Mouse (Mus musculus): ENCODE results near the gene Cd300lf. TPM values are rescaled to one million over a fixed set of nuclear protein-coding genes. Genes with fewer than 3 reads are reported as not detected.

Cd300lf gene
- polyA plus RNA-seq, 1 experiment from 2014 or later = not detected

DNA sequence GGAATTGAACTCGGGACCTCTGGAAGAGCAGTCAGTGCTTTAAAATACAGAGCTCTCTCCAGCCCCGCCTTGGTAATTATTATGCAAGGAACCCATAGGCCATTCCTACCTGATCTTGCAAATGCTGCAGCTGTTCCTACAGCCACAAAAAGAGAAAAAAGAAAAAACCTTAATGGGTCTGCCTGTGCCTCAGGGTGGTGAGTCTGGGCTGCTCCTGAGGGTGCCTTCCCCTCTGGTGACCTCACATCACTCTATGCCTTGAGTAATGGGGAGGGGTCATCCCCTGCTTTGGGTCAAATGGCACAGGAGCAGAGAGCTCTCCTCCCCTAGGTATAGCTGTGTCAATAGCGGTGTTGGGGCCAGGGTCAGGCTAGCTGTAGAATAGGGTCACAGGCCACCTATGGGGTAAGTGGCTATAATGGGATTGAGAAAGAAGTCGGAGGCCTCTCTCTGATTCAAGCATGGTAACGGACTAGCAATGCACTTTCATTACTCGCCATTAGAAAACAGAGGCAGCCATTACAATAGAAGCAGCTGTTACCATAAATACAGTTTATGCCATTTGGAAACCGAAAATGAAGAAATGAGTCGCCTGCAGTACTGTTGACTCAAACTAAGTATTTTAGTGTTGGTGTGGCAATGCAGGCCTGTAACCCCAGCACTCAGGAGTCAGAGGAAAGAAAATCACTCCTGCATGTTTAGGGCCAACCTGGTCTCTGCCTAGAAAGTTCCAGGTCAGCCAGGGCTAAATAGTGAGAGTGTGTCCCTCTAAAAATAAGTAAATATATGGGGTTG is 28.8 kb downstream of the Cd300lf start:
- Histone ChIP-seq H3K4me2 (ENCODE audit: low read depth, low read length, severe bottlenecking) (no peak overlapping the region), H3K36me3 (ENCODE audit: control insufficient read depth, insufficient read depth, low read length) (no peaks in the 10 kb centered on the region), H3K9me3 (ENCODE audit: control insufficient read depth, low read length) (no peaks in the 10 kb centered on the region), H3K4me1 (replicated peaks; ENCODE audit: control insufficient read depth, insufficient read depth, low read length) (no peaks in the 10 kb centered on the region), H3K4me3 (ENCODE audit: low read depth, low read length) (no peak overlapping the region), H3K9ac (ENCODE audit: low read length) (no peak overlapping the region), H3K27me3 (ENCODE audit: control insufficient read depth, insufficient read depth, low read length) (no peaks in the 10 kb centered on the region), H3K27ac (ENCODE audit: low read depth, low read length) (no peak overlapping the region)
- WGBS = 65% methylated on average over 8 of the region's 8 CpGs
- no peak for ATAC-seq (replicated peaks; ENCODE audit: low FRiP score)
- DNase-seq (ENCODE audit: low spot score) = no peak

GRCm38 (mm10) chr11:115103470-115104413 is 30.1 kb downstream of the Cd300lf start:
- ATAC-seq (replicated peaks; ENCODE audit: low FRiP score) (no peak), DNase-seq (ENCODE audit: low spot score) (no peak)
- 85% methylated on average over 25 of the region's 25 CpGs for WGBS
- no peaks in the 10 kb centered on the region for H3K27me3 ChIP-seq (ENCODE audit: control insufficient read depth, insufficient read depth, low read length)
- no peak overlapping the region for H3K27ac ChIP-seq (ENCODE audit: low read depth, low read length)
- H3K9ac ChIP-seq (ENCODE audit: low read length) = no peak overlapping the region
- no peak overlapping the region for H3K4me2 ChIP-seq (ENCODE audit: low read depth, low read length, severe bottlenecking)
- no peaks in the 10 kb centered on the region for H3K4me1 ChIP-seq (replicated peaks; ENCODE audit: control insufficient read depth, insufficient read depth, low read length)
- no peaks in the 10 kb centered on the region for H3K9me3 ChIP-seq (ENCODE audit: control insufficient read depth, low read length)
- no peak overlapping the region for H3K4me3 ChIP-seq (ENCODE audit: low read depth, low read length)
- no peaks in the 10 kb centered on the region for H3K36me3 ChIP-seq (ENCODE audit: control insufficient read depth, insufficient read depth, low read length)

DNA sequence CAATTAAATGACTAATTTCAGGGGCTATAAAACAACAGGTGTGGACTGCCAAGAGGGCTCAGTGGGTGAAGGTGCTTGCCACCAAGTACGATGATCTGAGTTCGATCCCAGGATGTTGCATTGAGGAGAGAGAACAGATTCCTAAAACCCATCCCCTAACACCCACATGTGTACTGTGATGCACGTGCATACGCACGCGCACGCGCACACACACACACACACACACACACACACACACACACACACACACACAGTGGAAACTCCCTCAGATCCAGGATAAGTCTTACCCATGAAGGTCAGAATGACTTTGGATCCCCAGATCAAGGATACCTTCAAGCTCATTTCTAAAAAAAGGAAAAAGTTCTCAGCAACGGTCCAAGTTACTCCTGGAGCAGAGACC is 31.7 kb downstream of the Cd300lf start:
- H3K9ac ChIP-seq (ENCODE audit: low read length) = no peak overlapping the region
- WGBS = 94% methylated on average over 9 of the region's 9 CpGs
- H3K36me3 ChIP-seq (ENCODE audit: control insufficient read depth, insufficient read depth, low read length) = no peaks in the 10 kb centered on the region
- H3K27ac ChIP-seq (ENCODE audit: low read depth, low read length) = no peak overlapping the region
- H3K9me3 ChIP-seq (ENCODE audit: control insufficient read depth, low read length) = no peaks in the 10 kb centered on the region
- ATAC-seq (replicated peaks; ENCODE audit: low FRiP score) = no peak
- no peaks in the 10 kb centered on the region for H3K4me1 ChIP-seq (replicated peaks; ENCODE audit: control insufficient read depth, insufficient read depth, low read length)
- H3K4me3 ChIP-seq (ENCODE audit: low read depth, low read length) = no peak overlapping the region
- DNase-seq (ENCODE audit: low spot score) = no peak
- no peak overlapping the region for H3K4me2 ChIP-seq (ENCODE audit: low read depth, low read length, severe bottlenecking)
- H3K27me3 ChIP-seq (ENCODE audit: control insufficient read depth, insufficient read depth, low read length) = no peaks in the 10 kb centered on the region

DNA sequence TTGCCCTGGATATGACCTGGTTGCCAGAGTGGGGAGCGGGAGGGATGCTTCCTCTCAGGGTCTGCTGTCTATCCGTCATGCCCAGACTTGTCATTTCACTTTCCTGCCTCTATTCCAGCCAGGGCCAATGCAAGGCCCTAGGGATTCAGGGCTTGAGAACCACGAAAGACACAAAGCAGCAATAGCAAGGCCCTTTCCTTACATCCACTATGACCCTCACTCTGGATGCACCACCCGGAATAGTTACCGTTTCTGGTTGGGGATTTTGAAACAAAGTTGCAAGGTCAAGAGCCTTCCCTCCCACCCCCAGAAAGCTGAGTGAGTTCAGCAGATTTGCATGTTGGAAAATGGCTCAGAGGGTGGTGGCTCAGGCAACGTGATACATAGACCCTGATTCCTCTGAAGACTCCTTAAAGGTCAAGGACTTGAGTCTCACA is 32.2 kb downstream of the Cd300lf start:
- Histone ChIP-seq H3K36me3 (ENCODE audit: control insufficient read depth, insufficient read depth, low read length) (no peaks in the 10 kb centered on the region), H3K9ac (ENCODE audit: low read length) (no peak overlapping the region), H3K9me3 (ENCODE audit: control insufficient read depth, low read length) (no peaks in the 10 kb centered on the region), H3K27ac (ENCODE audit: low read depth, low read length) (no peak overlapping the region), H3K4me2 (ENCODE audit: low read depth, low read length, severe bottlenecking) (no peak overlapping the region), H3K27me3 (ENCODE audit: control insufficient read depth, insufficient read depth, low read length) (no peaks in the 10 kb centered on the region), H3K4me3 (ENCODE audit: low read depth, low read length) (no peak overlapping the region), H3K4me1 (replicated peaks; ENCODE audit: control insufficient read depth, insufficient read depth, low read length) (no peaks in the 10 kb centered on the region)
- 63% methylated on average over 6 of the region's 6 CpGs for WGBS
- DNase-seq (ENCODE audit: low spot score) (no peak), ATAC-seq (replicated peaks; ENCODE audit: low FRiP score) (no peak)

DNA sequence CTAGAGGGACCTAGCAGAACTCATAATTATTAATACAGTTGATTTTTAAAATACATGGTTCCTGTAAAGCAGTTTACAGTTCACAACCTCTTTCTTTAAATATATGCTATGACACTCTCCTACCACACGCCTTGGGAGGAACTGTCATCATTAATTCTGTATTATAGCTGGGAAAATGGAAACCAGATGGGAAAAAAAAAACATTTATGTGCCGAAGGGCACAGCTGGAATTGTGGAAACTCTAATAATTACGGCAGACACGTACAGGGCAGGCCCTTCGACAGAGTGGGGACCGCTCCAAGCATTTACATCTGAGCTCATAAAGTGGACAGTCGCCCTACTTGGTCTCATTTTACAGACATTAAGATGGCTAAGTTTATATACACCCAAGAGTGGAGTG is 33.1 kb downstream of the Cd300lf start:
- Histone ChIP-seq H3K27ac (ENCODE audit: low read depth, low read length) (no peak overlapping the region), H3K4me1 (replicated peaks; ENCODE audit: control insufficient read depth, insufficient read depth, low read length) (no peaks in the 10 kb centered on the region), H3K27me3 (ENCODE audit: control insufficient read depth, insufficient read depth, low read length) (no peaks in the 10 kb centered on the region), H3K36me3 (ENCODE audit: control insufficient read depth, insufficient read depth, low read length) (no peaks in the 10 kb centered on the region), H3K9me3 (ENCODE audit: control insufficient read depth, low read length) (no peaks in the 10 kb centered on the region), H3K4me3 (ENCODE audit: low read depth, low read length) (no peak overlapping the region), H3K9ac (ENCODE audit: low read length) (no peak overlapping the region), H3K4me2 (ENCODE audit: low read depth, low read length, severe bottlenecking) (no peak overlapping the region)
- ATAC-seq (replicated peaks; ENCODE audit: low FRiP score) = no peak
- no peak for DNase-seq (ENCODE audit: low spot score)
- 82% methylated on average over 7 of the region's 7 CpGs for WGBS

GRCm38 (mm10) chr11:115100032-115100621 is 33.7 kb downstream of the Cd300lf start:
- no peaks in the 10 kb centered on the region for H3K4me1 ChIP-seq (replicated peaks; ENCODE audit: control insufficient read depth, insufficient read depth, low read length)
- ATAC-seq (replicated peaks; ENCODE audit: low FRiP score) (no peak), DNase-seq (ENCODE audit: low spot score) (no peak)
- no peaks in the 10 kb centered on the region for H3K36me3 ChIP-seq (ENCODE audit: control insufficient read depth, insufficient read depth, low read length)
- H3K27ac ChIP-seq (ENCODE audit: low read depth, low read length) = no peak overlapping the region
- no peak overlapping the region for H3K4me3 ChIP-seq (ENCODE audit: low read depth, low read length)
- WGBS = 77% methylated on average over 5 of the region's 5 CpGs
- H3K9me3 ChIP-seq (ENCODE audit: control insufficient read depth, low read length) = no peaks in the 10 kb centered on the region
- H3K9ac ChIP-seq (ENCODE audit: low read length) = no peak overlapping the region
- no peak overlapping the region for H3K4me2 ChIP-seq (ENCODE audit: low read depth, low read length, severe bottlenecking)
- H3K27me3 ChIP-seq (ENCODE audit: control insufficient read depth, insufficient read depth, low read length) = no peaks in the 10 kb centered on the region

GRCm38 (mm10) chr11:115099241-115099840 is 34.5 kb downstream of the Cd300lf start:
- no peak overlapping the region for H3K4me3 ChIP-seq (ENCODE audit: low read depth, low read length)
- no peak overlapping the region for H3K4me2 ChIP-seq (ENCODE audit: low read depth, low read length, severe bottlenecking)
- no peaks in the 10 kb centered on the region for H3K4me1 ChIP-seq (replicated peaks; ENCODE audit: control insufficient read depth, insufficient read depth, low read length)
- no peaks in the 10 kb centered on the region for H3K27me3 ChIP-seq (ENCODE audit: control insufficient read depth, insufficient read depth, low read length)
- ATAC-seq (replicated peaks; ENCODE audit: low FRiP score) (no peak), DNase-seq (ENCODE audit: low spot score) (no peak)
- no peak overlapping the region for H3K27ac ChIP-seq (ENCODE audit: low read depth, low read length)
- no peak overlapping the region for H3K9ac ChIP-seq (ENCODE audit: low read length)
- no peaks in the 10 kb centered on the region for H3K9me3 ChIP-seq (ENCODE audit: control insufficient read depth, low read length)
- WGBS = 72% methylated on average over 16 of the region's 16 CpGs
- H3K36me3 ChIP-seq (ENCODE audit: control insufficient read depth, insufficient read depth, low read length) = no peaks in the 10 kb centered on the region

DNA sequence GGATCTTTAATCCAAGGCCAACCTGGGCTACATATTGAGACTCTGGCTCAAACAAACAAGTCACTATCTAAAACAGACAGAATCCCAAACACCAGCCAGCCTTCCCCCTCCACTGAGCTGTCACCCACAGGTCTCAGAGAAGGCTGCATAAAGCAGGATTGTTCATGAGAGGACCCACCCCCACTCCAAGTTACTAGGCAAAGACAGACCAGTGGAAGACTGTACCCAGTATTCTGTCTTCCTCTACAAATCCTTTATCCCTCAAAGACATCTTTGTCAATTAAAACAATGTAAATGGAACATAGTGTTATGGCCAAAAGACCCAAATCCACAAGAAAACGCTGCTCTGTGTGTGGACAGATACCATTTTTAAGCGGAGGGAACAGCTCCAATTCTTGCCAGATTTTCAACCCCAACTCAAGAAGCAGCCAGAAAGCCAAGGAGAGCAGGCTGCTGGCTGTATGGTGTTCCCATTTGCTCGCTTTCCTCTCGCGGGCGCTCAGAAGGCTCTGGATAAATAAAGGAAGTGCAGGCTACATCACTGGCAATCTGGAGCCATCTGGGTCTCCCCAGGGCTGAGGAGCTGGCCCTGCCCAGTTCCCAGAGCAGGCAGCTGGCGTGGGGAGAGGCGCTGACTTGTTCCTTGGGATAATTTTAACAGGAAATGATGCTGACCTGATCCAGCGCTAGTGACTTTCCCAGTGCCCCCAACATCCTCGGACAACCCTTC is 35.4 kb downstream of the Cd300lf start:
- Histone ChIP-seq H3K4me2 (ENCODE audit: low read depth, low read length, severe bottlenecking) (no peak overlapping the region), H3K9me3 (ENCODE audit: control insufficient read depth, low read length) (no peaks in the 10 kb centered on the region), H3K36me3 (ENCODE audit: control insufficient read depth, insufficient read depth, low read length) (no peaks in the 10 kb centered on the region), H3K27me3 (ENCODE audit: control insufficient read depth, insufficient read depth, low read length) (no peaks in the 10 kb centered on the region), H3K9ac (ENCODE audit: low read length) (no peak overlapping the region), H3K27ac (ENCODE audit: low read depth, low read length) (no peak overlapping the region), H3K4me3 (ENCODE audit: low read depth, low read length) (no peak overlapping the region), H3K4me1 (replicated peaks; ENCODE audit: control insufficient read depth, insufficient read depth, low read length) (no peaks in the 10 kb centered on the region)
- DNase-seq (ENCODE audit: low spot score) (no peak), ATAC-seq (replicated peaks; ENCODE audit: low FRiP score) (no peak)
- 62% methylated on average over 10 of the region's 10 CpGs for WGBS
